Mouse (Mus musculus) v-Abl transformed pro-B cells (cell line): Measurements from ENCODE around the gene Ankrd22.

Experiments
- in situ Hi-C, 2 experiments: fragments of 400-800 bp; cut with MboI; formaldehyde crosslinking; loops; one replicate each; pipeline ENCODE4 v1.15.1; 2025; ENCODE audit not compliant: unreplicated experiment in 2 of 2

Ankrd22 gene

DNA sequence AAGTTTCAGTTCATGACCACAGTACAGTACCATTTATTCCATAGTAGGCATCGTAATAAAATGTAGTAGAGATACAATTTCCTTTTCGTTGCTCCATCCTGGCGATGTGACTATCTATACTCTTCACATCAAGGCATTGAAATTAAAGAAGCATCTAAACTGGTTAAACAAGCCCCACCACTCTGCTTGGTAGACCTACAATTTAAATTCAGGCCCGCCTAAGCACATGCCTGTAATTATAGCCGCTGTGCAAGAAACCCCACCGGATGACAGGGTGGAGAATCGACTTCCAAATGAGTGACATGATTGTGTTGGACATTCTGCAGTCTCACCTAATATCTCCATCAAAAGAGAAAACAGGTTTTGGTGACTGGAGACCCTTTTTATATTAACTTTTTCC, 64.0 kb downstream of the Ankrd22 start:
- in situ Hi-C loops: no loop called here

DNA sequence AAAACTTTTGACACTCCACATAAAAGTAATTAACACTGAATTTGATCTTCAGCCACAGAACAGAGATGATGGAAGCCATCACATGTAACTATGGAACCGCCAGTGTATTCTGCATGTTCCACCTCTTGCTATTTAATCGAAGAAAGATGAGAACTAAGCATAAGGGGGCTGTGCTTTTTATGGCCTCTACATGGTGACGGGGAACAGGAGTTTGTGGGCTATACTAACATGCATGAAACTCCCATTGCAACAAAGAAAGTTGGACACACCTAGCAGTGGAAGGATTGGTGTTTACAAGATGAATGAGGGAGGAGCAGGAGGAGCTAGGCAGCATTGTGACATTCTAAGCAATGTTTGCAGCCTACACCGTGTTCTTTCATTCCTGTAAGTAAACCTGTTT, 65.2 kb downstream of the Ankrd22 start, which contains the start of gene Lipm:
Lipm (plus strand) TSS at position 301 of the 400 bp plus-strand sequence.
- in situ Hi-C loops: no loop called here

DNA sequence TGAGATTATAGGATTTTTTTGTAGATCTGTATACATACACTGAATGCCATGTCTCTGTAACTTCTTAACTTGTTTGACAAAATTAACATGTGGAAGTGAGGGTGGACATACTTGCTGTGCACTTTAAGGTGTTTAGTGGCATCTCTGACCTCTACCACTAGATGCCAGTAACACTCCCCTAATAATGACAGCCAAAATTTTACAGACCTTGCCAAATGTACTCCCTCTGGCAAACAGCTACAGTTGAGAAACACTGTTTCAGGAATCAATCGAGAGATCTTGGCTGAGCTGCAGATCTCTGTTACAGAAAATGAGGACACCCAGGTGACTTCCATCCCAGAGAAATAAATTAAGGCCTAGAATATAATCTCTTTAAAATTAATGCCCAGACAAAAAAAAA, 69.6 kb downstream of the Ankrd22 start:
- in situ Hi-C loops: no loop called here

- in situ Hi-C loops: no loop called here
These were observed 70.5 kb downstream of the Ankrd22 start for GRCm38 (mm10) chr19:34095381-34095780.

DNA sequence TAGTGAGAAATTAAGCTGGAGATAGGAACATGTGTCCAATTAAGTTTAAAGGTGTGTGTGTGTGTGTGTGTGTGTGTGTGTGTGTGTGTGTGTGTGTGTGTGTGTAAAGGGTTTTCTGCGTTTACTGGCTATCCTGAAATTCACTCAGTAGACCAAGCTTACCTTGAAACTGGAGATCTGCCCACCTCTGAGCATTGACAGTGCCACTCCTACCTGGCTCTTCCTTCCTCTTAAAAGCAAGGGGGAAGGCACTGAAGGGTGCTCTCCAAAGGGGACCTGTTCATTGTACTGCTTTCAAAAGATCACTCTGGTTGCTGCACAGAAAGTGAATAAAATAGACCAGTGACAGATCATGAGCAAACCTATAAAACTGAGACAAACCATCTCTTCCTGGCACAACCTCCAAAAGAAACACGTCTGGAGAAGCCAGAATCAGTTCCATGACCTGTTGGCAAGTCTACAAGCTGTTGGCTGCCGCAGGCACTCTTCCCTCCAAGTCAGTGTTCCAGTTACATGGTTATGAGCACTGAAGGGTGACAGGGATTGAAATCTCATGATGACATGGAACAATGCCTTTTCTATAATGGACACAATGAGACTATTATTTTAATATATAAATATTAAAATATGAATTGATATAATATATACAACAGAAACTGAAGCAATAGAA, 76.7 kb downstream of the Ankrd22 start:
- in situ Hi-C loops: no loop called here

DNA sequence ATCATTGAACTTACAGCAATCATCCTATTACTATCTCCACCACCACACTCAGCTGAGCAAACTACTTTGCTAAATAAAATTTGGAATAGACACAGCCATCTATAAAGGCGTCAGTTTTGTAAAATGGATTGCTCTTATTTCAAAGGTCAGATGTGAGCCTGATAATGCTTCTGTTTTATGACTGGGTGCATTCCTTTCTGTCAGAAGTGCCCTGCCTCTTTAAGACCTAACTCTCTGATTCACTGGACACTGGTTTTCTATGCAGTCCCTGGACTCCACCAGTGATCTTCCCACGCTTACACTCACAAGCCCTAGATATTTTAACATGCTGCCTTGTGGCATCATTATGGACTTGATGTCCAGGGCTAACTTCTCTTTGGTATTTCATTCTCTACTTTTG, 87.7 kb downstream of the Ankrd22 start:
- in situ Hi-C loops: no loop called here

DNA sequence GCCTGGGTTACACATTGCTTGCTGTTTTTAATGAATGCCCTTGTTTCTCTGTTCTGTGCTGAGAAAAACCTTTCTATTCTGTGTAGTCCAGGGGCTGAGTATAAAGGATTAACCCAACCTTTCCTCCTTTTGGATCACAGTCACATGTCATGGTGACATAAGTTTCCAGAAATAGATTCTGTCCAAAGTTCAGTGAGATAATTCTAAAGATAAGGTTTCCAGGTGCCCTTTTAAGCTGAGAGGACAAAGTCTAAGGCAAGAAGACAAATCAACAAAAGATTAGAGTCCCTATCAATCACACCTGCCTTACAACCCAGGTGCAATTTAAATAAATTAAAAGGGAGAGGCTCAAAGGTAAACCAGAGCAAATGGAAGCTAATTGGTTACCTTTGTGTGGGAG, 91.6 kb downstream of the Ankrd22 start:
- in situ Hi-C loops: no loop called here
